Mouse (Mus musculus) kidney, embryonic 14.5 days (tissue): ENCODE data around the gene Fam149a. TPM values are rescaled to one million over a fixed set of nuclear protein-coding genes. Genes with fewer than 3 reads are reported as not detected.

ENCODE experiments used
- ATAC-seq: fragments of 200-750 bp; cut with Nextera tagmentation; 2 replicates; pipeline ENCODE4 v1.8.0; 2017; ENCODE audit warnings: moderate number of reproducible peaks, mild to moderate bottlenecking, moderate TSS enrichment, moderate library complexity; ENCODE audit not compliant: low FRiP score, low TSS enrichment
- H3K27ac ChIP-seq: fragments of 300-500 bp; sonication (generic); 2 replicates; pipeline ENCODE4 v1.5.1; 2014; ENCODE audit warnings: low read depth, mild to moderate bottlenecking, low read length, moderate library complexity, mixed read lengths
- H3K27me3 ChIP-seq: fragments of 300-500 bp; sonication (generic); 2 replicates; pipeline ENCODE4 v1.6.1; 2014; ENCODE audit warnings: mild to moderate bottlenecking, low read length; ENCODE audit not compliant: control insufficient read depth, insufficient read depth
- H3K36me3 ChIP-seq: fragments of 300-500 bp; sonication (generic); 2 replicates; pipeline ENCODE4 v1.6.1; 2014; ENCODE audit warnings: low read length, mixed read lengths; ENCODE audit not compliant: control insufficient read depth, insufficient read depth
- H3K4me1 ChIP-seq: fragments of 300-500 bp; sonication (generic); 2 replicates; pipeline ENCODE4 v1.6.1; 2014; ENCODE audit warnings: low read length, mixed read lengths; ENCODE audit not compliant: control insufficient read depth, insufficient read depth
- H3K4me2 ChIP-seq: fragments of 300-500 bp; sonication (generic); replicated peaks from 2 replicates; pipeline ENCODE4 v1.6.1; 2014; ENCODE audit warnings: low read depth, mild to moderate bottlenecking, low read length
- H3K4me3 ChIP-seq: fragments of 300-500 bp; sonication (generic); 2 replicates; pipeline ENCODE4 v1.5.1; 2014; ENCODE audit warnings: mild to moderate bottlenecking, low read length
- H3K9ac ChIP-seq: fragments of 300-500 bp; sonication (generic); 2 replicates; pipeline ENCODE4 v1.6.1; 2014; ENCODE audit warnings: low read depth, mild to moderate bottlenecking, low read length, moderate library complexity
- H3K9me3 ChIP-seq: fragments of 300-500 bp; sonication (generic); 2 replicates; pipeline ENCODE4 v1.6.1; 2016; ENCODE audit warnings: low read length; ENCODE audit not compliant: control insufficient read depth
- WGBS: fragments of 180-500 bp; shearing (Covaris S2); extraction: QIAGEN DNeasy Blood & Tissue Kit; methylation state at CpG from one replicate; pipeline ENCODE4 v1.1.7; 2014; 5-methylcytosine and 5-hydroxymethylcytosine counted together
- polyA plus RNA-seq: library from polyadenylated mRNA; unstranded; fragments of >200 nt; fragmentation: Nextera tagmentation; extraction: Ambion mirVana; gene quantifications from 2 replicates; pipeline ENCODE4 v1.2.1, GENCODE M21; 2014

The Fam149a gene
- polyA plus RNA-seq, 1 experiment from 2014 or later = 62.8 TPM

DNA sequence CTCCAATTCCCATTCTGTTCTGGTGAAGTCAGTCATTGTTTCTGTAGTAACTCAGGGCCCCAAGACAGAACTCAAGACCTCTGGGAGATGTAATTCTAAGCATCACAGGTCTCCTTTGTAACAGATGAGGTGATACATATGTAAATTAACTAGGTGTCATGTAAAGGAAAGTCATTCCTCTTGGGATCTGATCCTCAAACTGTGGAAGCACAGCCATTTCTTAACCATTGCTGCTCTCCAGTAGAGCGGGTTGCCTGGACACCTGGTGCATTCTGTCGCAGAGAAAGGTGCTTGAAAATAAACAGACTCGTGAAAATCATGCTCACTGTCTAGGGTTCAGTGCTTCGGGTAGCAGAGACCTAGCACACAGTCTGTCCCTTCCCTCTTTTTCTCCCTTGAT is 1.5 kb downstream of the Fam149a start:
- 31% methylated on average over 4 of the region's 4 CpGs for WGBS
- H3K9me3 ChIP-seq = no peaks in the 10 kb centered on the region
- no peak overlapping the region for H3K9ac ChIP-seq
- no peak overlapping the region for H3K27ac ChIP-seq
- H3K27me3 ChIP-seq = 0 out of 2 replicates have a peak, but pooled peaks cover 6% of the 10 kb centered on the region
- peaks cover 9% of the 10 kb centered on the region for H3K4me1 ChIP-seq
- H3K4me2 ChIP-seq = peak overlapping the region; percentile 83
- no peak for ATAC-seq
- H3K4me3 ChIP-seq = peak overlapping the region; percentile 38; the same call in 1 of the 2 replicates
- no peaks in the 10 kb centered on the region for H3K36me3 ChIP-seq

DNA sequence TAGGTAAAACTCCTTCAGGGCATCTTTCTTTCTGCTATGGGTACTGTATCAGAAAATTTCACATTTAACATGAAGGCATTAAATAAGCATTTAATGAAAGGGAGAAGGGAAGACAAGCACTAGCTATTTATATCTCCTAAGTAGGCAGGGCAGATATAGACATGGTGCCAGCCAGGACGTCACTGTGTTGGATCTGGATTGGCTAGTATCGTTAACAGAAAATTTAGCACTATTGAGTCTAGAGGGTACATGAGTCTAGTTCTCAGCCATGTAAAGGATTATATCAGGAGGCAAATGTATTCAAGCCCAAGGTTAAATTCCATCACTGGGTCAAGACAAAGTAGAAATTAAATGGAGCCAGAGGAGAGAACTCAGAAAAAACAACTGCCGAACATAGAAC is 8.0 kb downstream of the Fam149a start:
- no peak for ATAC-seq
- Histone ChIP-seq H3K4me3 (no peak overlapping the region), H3K4me1 (no peaks in the 10 kb centered on the region), H3K27me3 (no peaks in the 10 kb centered on the region), H3K36me3 (no peaks in the 10 kb centered on the region), H3K4me2 (no peak overlapping the region), H3K9ac (no peak overlapping the region), H3K9me3 (no peaks in the 10 kb centered on the region), H3K27ac (no peak overlapping the region)
- WGBS = 78% methylated on average over 3 of the region's 3 CpGs

DNA sequence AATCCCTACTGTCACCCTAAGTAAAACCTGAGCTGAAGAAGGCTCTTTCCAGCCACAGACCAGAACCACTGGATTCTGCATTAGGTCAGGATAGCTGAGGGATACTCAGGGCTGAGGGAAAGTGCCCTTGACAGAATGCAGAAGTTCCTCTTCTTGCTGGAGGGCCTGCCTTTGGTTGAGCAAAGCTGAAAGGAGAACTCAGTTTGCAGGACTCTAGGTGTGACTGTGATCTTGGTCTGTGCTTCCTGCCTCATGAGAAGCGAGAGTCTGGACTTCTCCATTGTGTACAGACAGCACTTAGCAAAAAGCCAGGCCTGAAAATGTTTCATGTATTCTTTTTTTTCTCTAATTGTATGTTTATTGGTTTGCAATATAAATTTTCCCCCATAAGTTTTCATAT is 14.9 kb downstream of the Fam149a start:
- H3K4me3 ChIP-seq = no peak overlapping the region
- ATAC-seq = no peak
- 96% methylated on average over 1 of the region's 1 CpGs for WGBS
- no peaks in the 10 kb centered on the region for H3K4me1 ChIP-seq
- H3K9ac ChIP-seq = no peak overlapping the region
- no peaks in the 10 kb centered on the region for H3K9me3 ChIP-seq
- H3K36me3 ChIP-seq = no peaks in the 10 kb centered on the region
- H3K4me2 ChIP-seq = no peak overlapping the region
- no peaks in the 10 kb centered on the region for H3K27me3 ChIP-seq
- H3K27ac ChIP-seq = no peak overlapping the region

GRCm38 (mm10) chr8:45363220-45363619 is 18.9 kb downstream of the Fam149a start:
- Histone ChIP-seq H3K27ac (no peak overlapping the region), H3K4me2 (no peak overlapping the region), H3K4me1 (0 out of 2 replicates have a peak, but pooled peaks cover 2% of the 10 kb centered on the region), H3K36me3 (no peaks in the 10 kb centered on the region), H3K4me3 (no peak overlapping the region), H3K27me3 (no peaks in the 10 kb centered on the region), H3K9me3 (no peaks in the 10 kb centered on the region), H3K9ac (no peak overlapping the region)
- WGBS = 70% methylated on average over 1 of the region's 1 CpGs
- ATAC-seq = no peak

DNA sequence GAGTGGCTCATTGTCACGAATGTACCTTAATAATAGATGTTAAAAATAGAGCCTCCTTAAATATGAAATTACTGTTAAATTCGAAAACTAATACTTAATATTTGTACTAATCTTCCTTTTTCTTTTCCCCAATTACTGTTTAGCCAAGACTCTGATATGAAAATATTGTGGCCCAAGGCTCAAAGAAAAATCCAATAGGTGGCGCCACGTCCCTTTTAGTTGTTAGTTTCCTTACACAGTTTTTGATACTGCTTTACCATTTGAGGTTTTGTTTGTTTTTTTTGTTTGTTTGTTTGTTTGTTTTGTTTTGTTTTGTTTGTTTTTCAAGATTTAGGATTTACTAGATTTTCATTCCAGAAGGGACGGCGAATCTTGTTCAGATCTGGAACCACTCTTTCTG is 19.8 kb downstream of the Fam149a start:
- H3K9me3 ChIP-seq = no peaks in the 10 kb centered on the region
- H3K4me3 ChIP-seq = no peak overlapping the region
- no peak overlapping the region for H3K4me2 ChIP-seq
- no peaks in the 10 kb centered on the region for H3K36me3 ChIP-seq
- H3K9ac ChIP-seq = no peak overlapping the region
- H3K27ac ChIP-seq = no peak overlapping the region
- 0 out of 2 replicates have a peak, but pooled peaks cover 2% of the 10 kb centered on the region for H3K4me1 ChIP-seq
- ATAC-seq = no peak
- 75% methylated on average over 6 of the region's 6 CpGs for WGBS
- H3K27me3 ChIP-seq = no peaks in the 10 kb centered on the region

DNA sequence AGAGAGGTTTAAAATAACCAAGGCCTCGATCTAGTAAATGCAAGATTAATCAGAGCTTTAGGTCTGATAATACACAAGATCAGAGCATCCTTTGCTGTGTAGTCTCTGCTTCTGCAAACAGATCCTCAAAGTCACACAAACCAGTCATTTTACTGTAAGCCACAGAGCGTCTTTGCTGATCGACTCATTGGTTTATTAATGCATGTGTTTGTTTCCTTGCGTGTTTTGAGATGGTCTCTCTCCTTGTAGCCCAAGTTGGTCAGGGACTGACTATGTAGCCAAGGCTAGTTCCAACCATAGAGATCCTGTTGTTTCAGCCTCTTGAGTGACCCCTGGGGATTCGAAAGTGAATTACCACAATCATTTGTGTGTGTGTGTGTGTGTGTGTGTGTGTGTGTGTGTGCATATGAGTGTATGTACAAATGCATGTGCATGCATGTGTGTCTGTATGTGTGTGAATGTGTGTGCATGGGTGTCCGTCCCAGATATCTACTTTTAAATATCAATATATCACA is 22.9 kb downstream of the Fam149a start:
- Histone ChIP-seq H3K9ac (0 out of 2 replicates have a peak overlapping the region, but pooled peaks have one; percentile 91), H3K27me3 (no peaks in the 10 kb centered on the region), H3K4me2 (peak overlapping the region; percentile 92), H3K27ac (peak overlapping the region; percentile 77; the same call in 1 of the 2 replicates), H3K36me3 (no peaks in the 10 kb centered on the region), H3K9me3 (no peaks in the 10 kb centered on the region), H3K4me3 (peak overlapping the region; percentile 76), H3K4me1 (0 out of 2 replicates have a peak, but pooled peaks cover 2% of the 10 kb centered on the region)
- ATAC-seq = no peak
- WGBS = 81% methylated on average over 6 of the region's 6 CpGs

DNA sequence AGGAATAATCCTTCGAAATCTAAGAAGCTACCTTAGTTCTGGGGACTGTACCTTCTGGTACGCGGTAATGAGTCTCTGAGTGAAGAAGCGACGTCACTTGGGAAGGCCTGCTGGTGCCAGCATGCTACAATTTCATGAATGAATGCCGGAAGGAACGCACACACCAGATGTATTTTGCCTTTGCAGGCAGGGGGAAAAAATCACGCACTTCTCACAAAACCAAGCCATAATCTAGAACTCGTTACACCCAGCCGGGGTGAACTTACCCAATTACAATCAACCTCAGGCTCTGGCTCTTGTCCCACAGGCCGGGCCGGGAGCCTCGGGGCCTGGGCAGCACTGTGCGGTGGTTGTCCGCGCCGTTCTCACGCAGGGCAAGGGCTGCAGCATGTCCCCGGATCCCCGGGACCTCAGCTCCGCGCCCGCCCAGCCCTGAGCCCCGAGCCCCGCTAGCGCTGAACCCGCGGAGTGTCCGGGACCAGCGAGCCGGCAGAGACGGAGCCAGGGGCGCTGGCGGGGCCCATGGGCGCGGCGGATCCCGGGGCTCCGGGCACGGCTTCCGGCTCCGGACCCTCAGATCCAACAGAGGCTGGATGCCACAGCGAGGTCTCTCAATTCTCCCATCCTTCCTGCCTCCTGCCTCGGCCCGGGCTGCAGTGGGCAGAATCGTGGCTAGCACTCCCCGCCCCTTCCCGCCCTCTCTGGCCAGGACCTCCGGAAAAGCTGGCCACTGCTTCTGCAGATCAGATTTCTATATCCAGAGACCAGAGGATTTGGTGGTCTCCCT is 23.8 kb downstream of the Fam149a start:
- 3% methylated on average over 46 of the region's 49 CpGs for WGBS
- Histone ChIP-seq H3K4me1 (0 out of 2 replicates have a peak, but pooled peaks cover 2% of the 10 kb centered on the region), H3K9me3 (no peaks in the 10 kb centered on the region)

DNA sequence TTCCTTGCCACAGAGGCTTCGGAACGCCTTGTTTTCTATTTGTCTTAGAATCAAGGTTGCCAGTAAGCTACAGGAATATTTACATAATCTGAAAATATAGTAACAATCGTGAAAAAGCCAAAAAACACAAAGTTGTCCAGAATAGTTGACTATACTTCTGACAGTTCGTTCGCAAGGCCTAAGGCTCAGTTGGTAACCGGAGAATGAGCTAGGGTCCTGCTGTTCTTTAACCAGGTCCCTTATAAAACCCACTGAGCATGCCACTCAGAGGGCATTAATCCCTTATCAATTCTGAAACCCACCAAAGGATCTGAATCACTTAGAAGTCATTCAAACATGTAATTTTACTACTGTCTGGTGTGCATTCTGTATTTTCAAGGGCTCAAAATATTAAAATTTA is 26.3 kb downstream of the Fam149a start:
- Histone ChIP-seq H3K27ac (peak overlapping the region; percentile 67; the same call in 1 of the 2 replicates), H3K9ac (no peak overlapping the region), H3K9me3 (no peaks in the 10 kb centered on the region), H3K4me1 (0 out of 2 replicates have a peak, but pooled peaks cover 2% of the 10 kb centered on the region), H3K4me2 (no peak overlapping the region; the same call in 1 of the 2 replicates), H3K36me3 (peaks cover 23% of the 10 kb centered on the region; the same call in 1 of the 2 replicates), H3K4me3 (no peak overlapping the region), H3K27me3 (no peaks in the 10 kb centered on the region)
- 72% methylated on average over 6 of the region's 6 CpGs for WGBS
- ATAC-seq = no peak

More for the DNA sequence above, 23.8 kb downstream of the Fam149a start:
- peak; percentile 81 for ATAC-seq
- H3K9ac ChIP-seq = peak overlapping the region; percentile 91
- H3K27me3 ChIP-seq = no peaks in the 10 kb centered on the region
- peaks cover 6% of the 10 kb centered on the region; the same call in 1 of the 2 replicates for H3K36me3 ChIP-seq
- peak overlapping the region; percentile 92 for H3K4me2 ChIP-seq
- H3K27ac ChIP-seq = peak overlapping the region; percentile 77
- H3K4me3 ChIP-seq = peak overlapping the region; percentile 76

- 18% methylated on average over 6 of the region's 6 CpGs for whole genome bisulfite sequencing
- peak; percentile 55; the same call in 1 of the 2 replicates for ATAC-seq
These were observed 37.1 kb downstream of the Fam149a start for GRCm38 (mm10) chr8:45345031-45345430.

More at GRCm38 (mm10) chr8:45345031-45345430, 37.1 kb downstream of the Fam149a start:
- no peak overlapping the region for H3K4me2 ChIP-seq
- H3K4me3 ChIP-seq = no peak overlapping the region
- H3K27me3 ChIP-seq = no peaks in the 10 kb centered on the region
- no peaks in the 10 kb centered on the region for H3K4me1 ChIP-seq
- H3K9ac ChIP-seq = no peak overlapping the region
- no peaks in the 10 kb centered on the region for H3K9me3 ChIP-seq
- peaks cover 49% of the 10 kb centered on the region for H3K36me3 ChIP-seq
- H3K27ac ChIP-seq = no peak overlapping the region
